Mouse (Mus musculus): ENCODE results near the gene Rrm1.

GRCm38 (mm10) chr7:102481579-102481978, 40.1 kb downstream of the Rrm1 start, which contains the start of gene Olfr543:
- TF ChIP-seq EP300 (IDR thresholded peaks at IDR 0.05) (no peak), CTCF (IDR thresholded peaks at IDR 0.05) (no peak)

All from lung, postnatal 0 days (tissue).